Mouse (Mus musculus) intestine, embryonic 16.5 days (tissue): ENCODE measurements around the gene Wbp2nl. TPM values are rescaled to one million over a fixed set of nuclear protein-coding genes. Genes with fewer than 3 reads are reported as not detected.
A peak's percentile ranks its signal among the peaks of the same experiment; 100 is the strongest.

Experiments
- ATAC-seq: fragments of 200-750 bp; cut with Nextera tagmentation; 2 replicates; pipeline ENCODE4 v1.8.0; 2017; ENCODE audit warnings: moderate TSS enrichment, moderate library complexity
- H3K27ac ChIP-seq: fragments of 300-500 bp; sonication (generic); 2 replicates; pipeline ENCODE4 v1.5.1; 2014; ENCODE audit warnings: mild to moderate bottlenecking, low read length
- H3K27me3 ChIP-seq: fragments of 300-500 bp; sonication (generic); replicated peaks from 2 replicates; pipeline ENCODE4 v1.6.1; 2014; ENCODE audit warnings: low read length, control low read depth, mixed read lengths; ENCODE audit not compliant: control insufficient read depth, insufficient read depth
- H3K36me3 ChIP-seq: fragments of 300-500 bp; sonication (generic); 2 replicates; pipeline ENCODE4 v1.6.1; 2014; ENCODE audit warnings: low read length, control low read depth; ENCODE audit not compliant: control insufficient read depth, insufficient read depth
- H3K4me1 ChIP-seq: fragments of 300-500 bp; sonication (generic); 2 replicates; pipeline ENCODE4 v1.6.1; 2014; ENCODE audit warnings: low read length, control low read depth, mixed read lengths; ENCODE audit not compliant: control insufficient read depth, insufficient read depth
- H3K4me2 ChIP-seq: fragments of 300-500 bp; sonication (generic); 2 replicates; pipeline ENCODE4 v1.6.1; 2014; ENCODE audit warnings: low read depth, low read length, control low read depth
- H3K4me3 ChIP-seq: fragments of 300-500 bp; sonication (generic); 2 replicates; pipeline ENCODE4 v1.5.1; 2014; ENCODE audit warnings: mild to moderate bottlenecking, low read length
- H3K9ac ChIP-seq: fragments of 300-500 bp; sonication (generic); 2 replicates; pipeline ENCODE4 v1.6.1; 2014; ENCODE audit warnings: low read depth, low read length
- H3K9me3 ChIP-seq: fragments of 300-500 bp; sonication (generic); 2 replicates; pipeline ENCODE4 v1.6.1; 2016; ENCODE audit warnings: low read length, control low read depth; ENCODE audit not compliant: control insufficient read depth
- WGBS: fragments of 180-500 bp; shearing (Covaris S2); extraction: QIAGEN DNeasy Blood & Tissue Kit; methylation state at CpG from one replicate; pipeline ENCODE4 v1.1.7; 2014; 5-methylcytosine and 5-hydroxymethylcytosine counted together
- polyA plus RNA-seq: library from polyadenylated mRNA; unstranded; fragments of >200 nt; fragmentation: Nextera tagmentation; extraction: Ambion mirVana; gene quantifications from 2 replicates; pipeline ENCODE4 v1.2.1, GENCODE M21; 2015

The Wbp2nl gene
- polyA plus RNA-seq, 1 experiment from 2014 or later, result 0.15 TPM

GRCm38 (mm10) chr15:82293271-82293711 is 5.5 kb upstream of the Wbp2nl start:
- no peak overlapping the region; the same call in 1 of the 2 replicates for H3K27ac ChIP-seq
- H3K4me2 ChIP-seq, result peak overlapping the region; percentile 39
- H3K36me3 ChIP-seq, result no peaks in the 10 kb centered on the region
- peak; percentile 72 for ATAC-seq
- peaks cover 9% of the 10 kb centered on the region for H3K4me1 ChIP-seq
- no peaks in the 10 kb centered on the region for H3K9me3 ChIP-seq
- WGBS, result 5% methylated on average over 7 of the region's 7 CpGs
- no peak overlapping the region; the same call in 1 of the 2 replicates for H3K9ac ChIP-seq
- H3K4me3 ChIP-seq, result no peak overlapping the region
- no peaks in the 10 kb centered on the region for H3K27me3 ChIP-seq

GRCm38 (mm10) chr15:82294059-82294458 is 4.7 kb upstream of the Wbp2nl start:
- Histone ChIP-seq H3K9me3 (no peaks in the 10 kb centered on the region), H3K27ac (no peak overlapping the region), H3K36me3 (no peaks in the 10 kb centered on the region), H3K9ac (no peak overlapping the region), H3K27me3 (no peaks in the 10 kb centered on the region), H3K4me1 (peaks cover 9% of the 10 kb centered on the region), H3K4me2 (no peak overlapping the region), H3K4me3 (no peak overlapping the region)
- WGBS, result 49% methylated on average over 8 of the region's 8 CpGs
- no peak for ATAC-seq

GRCm38 (mm10) chr15:82307107-82307506 is 8.4 kb downstream of the Wbp2nl start:
- no peaks in the 10 kb centered on the region for H3K4me1 ChIP-seq
- peak; percentile 76 for ATAC-seq
- H3K4me3 ChIP-seq, result no peak overlapping the region
- no peak overlapping the region for H3K9ac ChIP-seq
- H3K27me3 ChIP-seq, result no peaks in the 10 kb centered on the region
- no peak overlapping the region for H3K27ac ChIP-seq
- no peaks in the 10 kb centered on the region for H3K36me3 ChIP-seq
- no peaks in the 10 kb centered on the region for H3K9me3 ChIP-seq
- H3K4me2 ChIP-seq, result no peak overlapping the region
- WGBS, result 55% methylated on average over 3 of the region's 3 CpGs

GRCm38 (mm10) chr15:82308416-82308815 is 9.7 kb downstream of the Wbp2nl start:
- ATAC-seq, result no peak
- H3K27me3 ChIP-seq, result no peaks in the 10 kb centered on the region
- H3K4me2 ChIP-seq, result no peak overlapping the region
- H3K4me1 ChIP-seq, result no peaks in the 10 kb centered on the region
- H3K27ac ChIP-seq, result no peak overlapping the region
- no peak overlapping the region for H3K4me3 ChIP-seq
- H3K36me3 ChIP-seq, result no peaks in the 10 kb centered on the region
- 52% methylated on average over 3 of the region's 3 CpGs for WGBS
- H3K9me3 ChIP-seq, result no peaks in the 10 kb centered on the region
- no peak overlapping the region for H3K9ac ChIP-seq

- H3K9me3 ChIP-seq, result no peaks in the 10 kb centered on the region
- H3K4me1 ChIP-seq, result no peaks in the 10 kb centered on the region
- H3K27ac ChIP-seq, result no peak overlapping the region
- ATAC-seq, result no peak
- no peak overlapping the region for H3K9ac ChIP-seq
- no peak overlapping the region for H3K4me3 ChIP-seq
- H3K4me2 ChIP-seq, result no peak overlapping the region
- H3K36me3 ChIP-seq, result no peaks in the 10 kb centered on the region
- no peaks in the 10 kb centered on the region for H3K27me3 ChIP-seq
- 85% methylated on average over 6 of the region's 6 CpGs for WGBS
These were observed 19.1 kb downstream of the Wbp2nl start for GRCm38 (mm10) chr15:82317839-82318238.

GRCm38 (mm10) chr15:82319613-82320012 is 20.9 kb downstream of the Wbp2nl start:
- Histone ChIP-seq H3K4me3 (no peak overlapping the region), H3K9me3 (no peaks in the 10 kb centered on the region), H3K9ac (no peak overlapping the region), H3K27ac (no peak overlapping the region), H3K4me2 (no peak overlapping the region), H3K4me1 (0 out of 2 replicates have a peak, but pooled peaks cover 5% of the 10 kb centered on the region), H3K36me3 (no peaks in the 10 kb centered on the region), H3K27me3 (no peaks in the 10 kb centered on the region)
- ATAC-seq, result no peak
- WGBS, result 45% methylated on average over 1 of the region's 1 CpGs

GRCm38 (mm10) chr15:82322195-82322594 is 23.4 kb downstream of the Wbp2nl start:
- H3K9ac ChIP-seq, result no peak overlapping the region
- H3K36me3 ChIP-seq, result no peaks in the 10 kb centered on the region
- no peak overlapping the region for H3K4me3 ChIP-seq
- no peak overlapping the region for H3K27ac ChIP-seq
- no peak for ATAC-seq
- 72% methylated on average over 8 of the region's 8 CpGs for WGBS
- no peaks in the 10 kb centered on the region for H3K9me3 ChIP-seq
- H3K27me3 ChIP-seq, result no peaks in the 10 kb centered on the region
- no peak overlapping the region for H3K4me2 ChIP-seq
- H3K4me1 ChIP-seq, result 0 out of 2 replicates have a peak, but pooled peaks cover 5% of the 10 kb centered on the region

GRCm38 (mm10) chr15:82325382-82325781 is 26.6 kb downstream of the Wbp2nl start:
- H3K9ac ChIP-seq, result no peak overlapping the region

GRCm38 (mm10) chr15:82335194-82335593 is 36.4 kb downstream of the Wbp2nl start:
- H3K27ac ChIP-seq, result no peak overlapping the region
- H3K9ac ChIP-seq, result no peak overlapping the region
- no peak for ATAC-seq
- peaks cover 19% of the 10 kb centered on the region for H3K4me1 ChIP-seq
- H3K9me3 ChIP-seq, result no peaks in the 10 kb centered on the region
- H3K4me3 ChIP-seq, result no peak overlapping the region
- WGBS, result 94% methylated on average over 4 of the region's 4 CpGs
- H3K36me3 ChIP-seq, result peaks cover 19% of the 10 kb centered on the region
- H3K27me3 ChIP-seq, result no peaks in the 10 kb centered on the region
- H3K4me2 ChIP-seq, result no peak overlapping the region

More at GRCm38 (mm10) chr15:82325382-82325781, 26.6 kb downstream of the Wbp2nl start:
- H3K9me3 ChIP-seq, result no peaks in the 10 kb centered on the region
- H3K36me3 ChIP-seq, result 0 out of 2 replicates have a peak, but pooled peaks cover 8% of the 10 kb centered on the region
- 82% methylated on average over 2 of the region's 2 CpGs for WGBS
- no peak overlapping the region for H3K4me2 ChIP-seq
- ATAC-seq, result no peak
- H3K27me3 ChIP-seq, result no peaks in the 10 kb centered on the region
- no peak overlapping the region for H3K27ac ChIP-seq
- H3K4me1 ChIP-seq, result 0 out of 2 replicates have a peak, but pooled peaks cover 5% of the 10 kb centered on the region
- no peak overlapping the region for H3K4me3 ChIP-seq

- Histone ChIP-seq H3K36me3 (peaks cover 16% of the 10 kb centered on the region), H3K9me3 (no peaks in the 10 kb centered on the region), H3K4me1 (peaks cover 32% of the 10 kb centered on the region), H3K27me3 (no peaks in the 10 kb centered on the region), H3K4me2 (peak overlapping the region; percentile 23), H3K27ac (peak overlapping the region; percentile 24; the same call in 1 of the 2 replicates), H3K4me3 (peak overlapping the region; percentile 27), H3K9ac (peak overlapping the region; percentile 51; the same call in 1 of the 2 replicates)
- WGBS, result 77% methylated on average over 12 of the region's 12 CpGs
- no peak for ATAC-seq
These were observed 37.9 kb downstream of the Wbp2nl start for GRCm38 (mm10) chr15:82336629-82337028.
